Mouse (Mus musculus) layer of hippocampus, adult 18-20 months (tissue): ENCODE data around the gene Rab40c. TPM values are rescaled to one million over a fixed set of nuclear protein-coding genes. Genes with fewer than 3 reads are reported as not detected.
A peak's percentile ranks its signal among the peaks of the same experiment; 100 is the strongest.

Experiments used
- DNase-seq, 2 experiments: peaks; one replicate each; pipeline ENCODE4 v3.0.0; 2022; ENCODE audit warnings: low spot score in 2 of 2
- total RNA-seq, 2 experiments: library from RNA; stranded (reverse); gene quantifications; 2 replicates each; pipeline ENCODE4 v1.2.3; 2021

Gene Rab40c
- total RNA-seq, 2 experiments from 2014 or later, result 49.4 to 54.7 TPM

DNA sequence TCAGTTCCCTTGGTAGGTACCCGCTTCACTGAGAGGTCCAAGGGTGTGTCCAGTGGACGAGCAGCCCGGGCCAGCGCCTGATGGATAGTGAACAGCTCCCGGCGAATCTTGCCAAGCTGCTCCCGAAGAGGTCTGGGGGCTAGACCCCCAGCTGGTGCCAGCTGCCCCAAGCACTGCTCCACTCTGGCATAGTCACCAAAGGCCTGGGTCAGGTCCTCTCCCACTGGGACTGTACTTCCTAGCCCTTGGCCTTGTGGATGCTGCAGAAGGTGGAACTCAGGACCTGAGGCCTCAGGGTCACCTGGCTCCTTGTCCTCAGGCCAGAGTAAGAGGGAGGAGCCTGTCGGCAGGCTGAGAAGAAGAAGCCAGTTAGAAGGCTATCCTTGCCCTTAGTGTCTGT is 27.4 kb upstream of the Rab40c start:
- no peak for DNase-seq

DNA sequence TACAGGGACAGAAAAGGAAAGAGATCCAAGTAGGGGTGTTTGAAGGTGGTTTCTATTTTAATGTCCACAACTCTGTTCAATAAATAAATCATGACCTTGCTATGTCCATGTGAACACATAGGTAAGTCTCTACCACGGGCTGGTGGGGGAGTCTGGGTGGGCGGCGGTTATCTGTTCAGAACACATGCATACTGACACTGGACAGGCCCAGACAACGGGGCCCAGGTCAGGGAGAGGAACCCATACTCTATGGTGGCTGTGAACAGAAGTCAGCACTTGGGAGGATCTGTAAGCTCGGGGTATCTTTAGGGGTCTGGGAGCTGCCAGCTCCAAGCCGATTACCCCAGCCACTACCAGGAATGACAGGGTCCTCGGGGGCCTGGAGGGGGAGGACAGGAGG is 26.8 kb upstream of the Rab40c start:
- no peak for DNase-seq

GRCm38 (mm10) chr17:25945517-25946155 is 26.1 kb upstream of the Rab40c start:
- DNase-seq, result no peak

DNA sequence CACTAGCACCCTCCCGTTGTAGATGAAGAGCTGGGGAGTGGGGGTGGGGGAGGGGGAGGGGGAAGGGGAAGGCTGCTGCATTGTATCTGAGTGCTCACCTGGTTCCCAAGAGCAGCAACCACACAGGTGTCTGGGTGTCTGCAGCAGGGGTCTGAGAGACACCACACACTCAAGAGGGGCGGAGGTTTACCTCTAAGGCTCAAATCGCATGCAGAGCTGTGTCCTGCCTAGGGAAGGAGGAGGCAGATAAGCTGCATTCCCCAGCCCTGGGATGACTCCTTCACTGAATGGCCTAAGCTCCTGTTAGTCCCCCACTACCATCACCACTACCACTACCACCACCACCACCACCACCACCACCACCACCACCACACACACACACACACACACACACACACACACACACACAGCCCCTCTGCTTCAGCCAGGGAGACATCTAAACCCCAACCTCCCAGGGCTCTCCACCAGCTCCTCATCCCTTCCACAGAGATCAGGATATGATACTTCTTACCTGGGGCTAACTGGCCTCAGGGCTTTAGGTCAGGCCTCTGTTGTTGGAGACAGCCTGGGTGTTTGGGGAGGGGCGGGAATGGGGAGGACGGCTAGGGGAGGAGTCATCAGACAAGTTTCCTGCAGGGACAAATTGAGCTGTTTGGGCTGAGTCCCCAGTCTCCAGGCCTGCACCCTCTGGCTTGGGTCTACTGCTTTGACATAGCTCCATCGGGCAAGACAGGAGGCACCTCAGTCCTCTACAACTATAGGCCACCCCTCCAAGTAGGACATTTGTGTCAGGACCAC is 25.0 kb upstream of the Rab40c start, which contains the start of the genes Pigq and Nhlrc4:
TSS of gene Pigq (minus strand) at position 571 of the 798 bp plus-strand sequence.
TSS of gene Nhlrc4 (minus strand) at position 596 of the 798 bp plus-strand sequence.
- DNase-seq, result no peak

DNA sequence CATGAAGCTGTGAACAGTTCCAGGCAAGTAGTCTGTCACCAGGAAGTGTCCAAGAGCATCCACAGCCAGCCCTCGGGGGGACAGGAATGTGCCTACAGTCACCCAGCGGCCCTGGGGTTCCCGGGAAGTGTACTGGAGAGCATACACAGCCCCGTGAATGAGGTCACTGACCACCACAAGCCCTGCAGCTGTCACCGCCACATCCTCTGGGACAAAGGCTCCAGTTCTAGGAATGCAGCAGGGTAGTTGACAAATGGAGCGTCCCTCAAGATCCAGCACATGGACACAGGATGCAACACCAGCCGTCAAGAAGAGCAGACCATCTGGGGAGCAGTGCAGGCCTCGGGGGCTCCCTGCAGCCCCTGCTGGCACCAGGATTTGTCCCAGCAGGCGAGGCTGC is 24.2 kb upstream of the Rab40c start:
- DNase-seq, result no peak

DNA sequence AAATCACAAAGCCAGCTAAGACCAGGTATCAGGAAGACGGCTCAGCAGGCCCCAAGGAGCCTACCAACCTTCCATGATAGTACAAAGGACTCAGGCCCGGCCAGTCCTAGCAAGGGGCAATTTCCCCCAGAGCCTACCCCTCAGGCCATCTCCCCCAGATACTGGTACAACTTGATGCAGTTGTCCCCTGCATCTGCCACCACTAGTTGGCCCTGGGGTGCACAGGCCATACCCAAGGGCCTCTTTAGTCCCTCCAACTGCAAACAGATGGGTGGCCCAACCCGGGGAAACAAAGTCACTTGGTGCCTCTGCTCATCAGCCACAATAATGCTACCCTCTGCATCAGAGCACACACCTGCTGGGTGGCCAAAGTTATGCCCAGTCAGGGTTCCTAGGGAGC is 23.7 kb upstream of the Rab40c start:
- no peak for DNase-seq

DNA sequence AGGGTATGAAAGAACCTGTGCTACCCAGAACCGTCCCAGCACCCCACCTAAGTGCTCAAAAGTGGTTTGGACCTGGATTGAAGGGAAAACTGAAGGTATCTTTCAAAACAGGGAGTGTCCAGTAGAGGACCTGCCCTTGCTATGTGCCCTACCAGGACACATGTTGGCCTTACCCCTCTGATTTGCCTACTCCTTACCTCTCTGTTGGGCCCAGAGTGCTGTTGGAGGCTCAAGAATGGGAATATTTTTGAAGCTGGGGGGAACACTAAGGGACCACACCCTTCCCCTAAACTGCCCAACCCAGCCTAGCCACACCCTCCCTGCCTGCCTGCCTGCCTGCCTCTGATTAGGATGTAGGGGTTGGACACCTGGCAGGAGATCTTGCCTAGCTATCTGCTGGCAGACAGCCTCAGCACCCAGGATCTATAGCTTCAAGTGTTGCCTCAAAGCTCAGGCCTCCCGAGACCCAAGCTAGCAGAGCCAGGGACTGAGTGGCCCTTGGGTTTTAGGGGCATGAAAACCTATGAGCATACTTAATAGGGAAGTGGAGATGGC is 23.1 kb upstream of the Rab40c start:
- DNase-seq, result no peak

- DNase-seq, result peak; percentile 68 to 80
Measured at GRCm38 (mm10) chr17:25941511-25942241, 22.1 kb upstream of the Rab40c start.

DNA sequence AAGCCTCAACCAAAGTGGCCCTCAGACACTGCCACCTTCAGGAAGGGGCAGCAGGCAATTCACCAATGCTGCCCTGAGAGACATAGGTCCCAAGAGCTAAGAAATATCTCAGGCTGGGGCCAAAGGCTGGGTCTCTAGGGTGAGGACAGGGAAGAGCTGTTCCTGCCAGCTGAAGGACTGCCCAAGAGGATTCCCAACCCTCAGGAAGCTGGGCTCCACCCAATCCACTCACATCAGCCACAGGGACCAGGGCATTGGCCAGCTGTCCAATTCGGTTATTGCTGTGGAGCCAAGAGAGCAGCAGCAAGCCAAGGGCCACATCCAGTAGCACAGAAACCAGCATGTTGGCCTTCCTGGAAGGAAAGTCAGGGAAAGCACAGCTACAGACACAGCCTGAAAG is 15.0 kb upstream of the Rab40c start:
- DNase-seq, result no peak

GRCm38 (mm10) chr17:25925348-25925747 is 5.8 kb upstream of the Rab40c start:
- peak; percentile 51 to 74 for DNase-seq

- DNase-seq, result no peak
Measured at GRCm38 (mm10) chr17:25922120-25922519, 2.6 kb upstream of the Rab40c start.

DNA sequence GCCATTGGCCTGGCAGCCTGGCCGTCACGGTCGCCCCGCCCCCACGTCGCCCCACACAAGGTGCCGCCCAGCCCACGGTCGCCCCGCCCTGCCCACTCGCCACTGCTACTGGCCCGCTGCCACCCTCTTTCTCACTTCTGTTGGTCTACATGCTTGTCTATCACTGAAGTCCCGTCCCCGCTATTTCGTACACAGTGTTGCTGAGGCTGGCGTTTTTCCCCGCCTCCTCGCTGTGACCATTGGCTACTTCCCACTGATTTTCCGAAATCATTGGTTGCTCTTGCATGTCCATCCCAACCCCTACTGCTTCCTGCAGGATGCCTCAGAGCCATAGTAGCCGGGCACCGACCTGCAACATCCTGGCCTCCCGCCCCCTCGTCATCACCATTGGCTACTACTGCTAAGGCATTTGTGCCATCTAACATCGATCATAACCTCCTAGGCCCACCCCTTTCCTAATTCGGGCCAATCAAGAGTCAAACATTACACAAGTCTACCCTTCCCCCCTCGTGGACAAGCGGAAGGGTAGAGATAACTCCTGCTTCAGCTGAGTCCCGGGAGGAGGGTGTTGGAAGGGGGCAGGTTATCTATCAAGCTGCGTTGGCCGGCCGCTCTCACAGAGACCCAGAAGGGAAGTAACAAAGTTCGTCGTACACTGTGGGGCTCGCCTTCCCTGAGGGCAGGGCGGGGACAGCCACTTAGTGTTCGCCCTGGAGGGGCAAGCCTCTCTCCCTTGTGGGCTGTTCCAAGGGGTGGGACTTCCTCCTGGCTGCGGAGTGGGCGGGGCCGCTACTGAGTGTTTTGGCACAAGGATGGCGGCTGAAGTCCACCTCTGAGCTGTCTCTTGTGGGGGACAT is 487 bp upstream of the Rab40c start:
- DNase-seq, result peak; percentile 100

GRCm38 (mm10) chr17:25918037-25918750 is 1.3 kb downstream of the Rab40c start:
- DNase-seq, result no peak

- DNase-seq, result no peak
Measured at GRCm38 (mm10) chr17:25916931-25917647, 2.4 kb downstream of the Rab40c start.

DNA sequence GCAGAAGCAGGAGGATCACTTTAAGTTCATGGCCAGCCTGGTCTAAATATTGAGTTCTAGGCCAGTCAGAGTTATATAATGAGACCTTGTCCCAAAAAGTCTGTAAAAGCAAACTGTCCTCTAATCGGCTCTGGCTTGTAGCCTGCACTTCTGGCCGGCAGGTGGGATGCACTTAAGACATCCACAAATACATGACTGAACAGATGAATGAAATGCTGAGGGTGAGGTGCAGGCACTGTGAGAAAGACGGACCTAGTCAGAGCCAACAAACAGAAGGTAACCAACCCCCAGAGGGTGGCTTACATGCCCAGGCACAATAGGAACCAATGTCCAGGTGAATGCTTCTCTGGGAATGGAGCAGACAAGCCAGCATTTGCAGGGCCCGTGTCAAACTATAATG is 5.2 kb downstream of the Rab40c start:
- DNase-seq, result no peak

GRCm38 (mm10) chr17:25913877-25914275 is 5.7 kb downstream of the Rab40c start:
- no peak for DNase-seq

DNA sequence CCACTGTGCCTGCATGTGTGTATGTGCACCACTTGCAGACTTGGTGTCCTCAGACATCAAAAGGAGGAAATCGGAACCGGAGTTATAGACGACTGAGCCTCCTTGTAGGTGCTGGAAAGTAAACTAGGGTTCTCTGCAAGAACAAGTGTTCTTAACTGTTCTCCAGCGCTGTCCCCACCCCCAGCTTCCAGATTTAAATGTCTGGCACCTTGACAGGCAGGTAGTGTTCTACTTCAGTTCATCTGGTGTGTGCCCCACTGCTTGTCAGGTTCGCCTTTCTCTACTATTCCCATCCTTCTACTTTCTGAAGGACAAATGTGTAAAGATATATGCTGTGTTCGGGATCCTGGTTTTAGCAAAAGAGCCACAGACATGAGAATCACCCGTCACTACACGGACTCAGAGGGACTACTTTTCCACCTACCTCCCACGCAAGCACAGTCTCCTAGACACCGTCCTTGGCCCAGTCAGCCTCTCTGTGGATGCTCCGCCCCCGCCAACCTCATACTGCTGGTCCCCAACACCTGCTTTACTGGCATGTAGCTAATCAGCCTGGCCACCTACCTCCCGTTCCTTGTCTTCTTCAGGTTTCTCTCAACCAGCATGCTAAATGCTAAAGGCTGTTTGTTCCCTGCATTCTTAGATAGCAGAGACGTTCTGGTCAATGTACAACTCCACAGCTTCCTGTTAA is 6.2 kb downstream of the Rab40c start:
- DNase-seq, result peak; percentile 46 to 80

DNA sequence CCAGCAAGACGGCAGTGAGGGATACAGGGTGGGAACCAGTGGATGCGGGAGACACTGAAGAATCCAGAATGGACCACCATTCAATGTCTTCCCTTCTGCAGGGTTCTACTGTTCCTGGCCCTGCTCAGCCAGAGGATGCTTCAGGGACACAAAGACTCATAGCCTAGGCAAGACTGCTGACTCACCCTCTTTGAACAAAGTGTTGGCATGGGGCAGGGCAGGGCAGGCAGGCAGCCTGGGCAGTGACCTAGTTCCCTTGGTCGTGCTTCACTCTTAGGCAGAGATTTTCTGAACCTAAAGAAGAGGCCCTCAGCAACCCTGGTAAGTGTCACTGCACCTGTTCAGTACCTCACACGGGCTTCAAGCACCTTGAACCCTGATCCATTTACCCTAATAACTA is 7.7 kb downstream of the Rab40c start:
- no peak for DNase-seq

DNA sequence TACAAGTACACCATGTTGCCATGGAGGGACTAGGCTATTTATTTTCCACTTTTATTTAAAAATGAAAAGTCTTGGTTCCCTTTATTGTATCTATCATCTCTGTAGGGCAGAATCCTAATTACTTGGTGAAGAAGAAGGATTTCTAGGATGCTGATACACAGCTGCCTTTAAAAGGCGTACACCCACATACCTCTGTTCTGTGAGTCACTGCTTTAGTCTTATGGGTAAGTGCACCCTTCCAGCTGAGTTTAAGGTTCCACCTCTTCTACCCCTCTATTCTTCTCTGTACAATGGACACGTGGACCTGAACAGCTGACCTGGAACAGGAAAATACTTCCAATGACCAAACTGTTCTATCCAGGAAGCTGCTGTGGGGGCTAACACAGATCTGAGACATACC is 11.9 kb downstream of the Rab40c start:
- no peak for DNase-seq
